Mouse (Mus musculus): ENCODE data around the gene Lsm5. TPM values are rescaled to one million over a fixed set of nuclear protein-coding genes. Genes with fewer than 3 reads are reported as not detected.

Lsm5 gene
- total RNA-seq (2014; fragmentation: Nextera tagmentation) (187 and 189 TPM in 2 replicates), total RNA-seq (2017) (202 and 238 TPM in 2 replicates)

- peak; percentile 100 for ATAC-seq (replicated peaks; ENCODE audit: poor library complexity, severe bottlenecking)
These were observed at the start of gene Lsm5 for GRCm38 (mm10) chr6:56703931-56704900. TSS of gene Lsm5 (minus strand) at chr6:56704710.

- ATAC-seq (replicated peaks; ENCODE audit: poor library complexity, severe bottlenecking), result no peak
These were observed 49.2 kb upstream of the Lsm5 start for GRCm38 (mm10) chr6:56753719-56754118.

GRCm38 (mm10) chr6:56745950-56746543 is 41.5 kb upstream of the Lsm5 start:
- ATAC-seq (replicated peaks; ENCODE audit: poor library complexity, severe bottlenecking), result no peak

GRCm38 (mm10) chr6:56732545-56732944 is 28.0 kb upstream of the Lsm5 start:
- no peak for ATAC-seq (replicated peaks; ENCODE audit: poor library complexity, severe bottlenecking)

- no peak for ATAC-seq (replicated peaks; ENCODE audit: poor library complexity, severe bottlenecking)
These were observed 16.4 kb upstream of the Lsm5 start for GRCm38 (mm10) chr6:56720877-56721276.

GRCm38 (mm10) chr6:56719071-56719470 is 14.6 kb upstream of the Lsm5 start:
- ATAC-seq (replicated peaks; ENCODE audit: poor library complexity, severe bottlenecking), result no peak

- ATAC-seq (replicated peaks; ENCODE audit: poor library complexity, severe bottlenecking), result peak; percentile 1; the same call in 1 of the 2 replicates
These were observed 10.8 kb upstream of the Lsm5 start for GRCm38 (mm10) chr6:56715270-56715666.

GRCm38 (mm10) chr6:56714574-56715269 is 10.2 kb upstream of the Lsm5 start, which contains the start of gene Avl9:
TSS of gene Avl9 (plus strand) at chr6:56714899.
- peak; percentile 98 for ATAC-seq (replicated peaks; ENCODE audit: poor library complexity, severe bottlenecking)

GRCm38 (mm10) chr6:56714186-56714573 is 9.7 kb upstream of the Lsm5 start:
- ATAC-seq (replicated peaks; ENCODE audit: poor library complexity, severe bottlenecking), result no peak

- no peak for ATAC-seq (replicated peaks; ENCODE audit: poor library complexity, severe bottlenecking)
These were observed 12.1 kb downstream of the Lsm5 start for GRCm38 (mm10) chr6:56692445-56692844.

GRCm38 (mm10) chr6:56691205-56691604 is 13.3 kb downstream of the Lsm5 start:
- peak; percentile 93 for ATAC-seq (replicated peaks; ENCODE audit: poor library complexity, severe bottlenecking)

- no peak for ATAC-seq (replicated peaks; ENCODE audit: poor library complexity, severe bottlenecking)
These were observed 16.3 kb downstream of the Lsm5 start for GRCm38 (mm10) chr6:56688238-56688637.

- ATAC-seq (replicated peaks; ENCODE audit: poor library complexity, severe bottlenecking), result no peak
These were observed 40.1 kb downstream of the Lsm5 start for GRCm38 (mm10) chr6:56664410-56664809.

GRCm38 (mm10) chr6:56655393-56655792 is 49.1 kb downstream of the Lsm5 start:
- no peak for ATAC-seq (replicated peaks; ENCODE audit: poor library complexity, severe bottlenecking)

GRCm38 (mm10) chr6:56652121-56652592 is 52.4 kb downstream of the Lsm5 start:
- peak; percentile 35; the same call in 1 of the 2 replicates for ATAC-seq (replicated peaks; ENCODE audit: poor library complexity, severe bottlenecking)

Other genes starting within 250 kb of the Lsm5 start
- gene Pde1c, start 135.6 kb downstream of the Lsm5 start, total RNA-seq (2014; fragmentation: Nextera tagmentation), result 0.41 and 0.92 TPM in 2 replicates
- gene Pde1c, start 135.6 kb downstream of the Lsm5 start, total RNA-seq (2017), result 0.22 and 0.36 TPM in 2 replicates
- 14.7 and 16.8 TPM in 2 replicates for gene Avl9, start 10.2 kb upstream of the Lsm5 start, total RNA-seq (2014; fragmentation: Nextera tagmentation)
- 16.2 and 20.7 TPM in 2 replicates for gene Avl9, start 10.2 kb upstream of the Lsm5 start, total RNA-seq (2017)
- gene Kbtbd2, start 93.1 kb upstream of the Lsm5 start, total RNA-seq (2014; fragmentation: Nextera tagmentation), result 25.0 and 31.4 TPM in 2 replicates
- 25.4 and 34.2 TPM in 2 replicates for gene Kbtbd2, start 93.1 kb upstream of the Lsm5 start, total RNA-seq (2017)
- 4.6 and 8.7 TPM in 2 replicates for gene Fkbp9, start 127.3 kb upstream of the Lsm5 start, total RNA-seq (2014; fragmentation: Nextera tagmentation)
- gene Fkbp9, start 127.3 kb upstream of the Lsm5 start, total RNA-seq (2017), result 9.2 and 13.7 TPM in 2 replicates
- gene Nt5c3, start 219.2 kb upstream of the Lsm5 start, total RNA-seq (2014; fragmentation: Nextera tagmentation), result 62.8 and 82.7 TPM in 2 replicates
- 48.6 and 64.3 TPM in 2 replicates for gene Nt5c3, start 219.2 kb upstream of the Lsm5 start, total RNA-seq (2017)
- gene Vmn1r4, start 219.3 kb upstream of the Lsm5 start, total RNA-seq (2014; fragmentation: Nextera tagmentation), result 0.92 TPM in 1 of 2 replicates, not detected in the other
- gene Vmn1r4, start 219.3 kb upstream of the Lsm5 start, total RNA-seq (2017), result 0.98 and 1.6 TPM in 2 replicates